Mouse (Mus musculus): Measurements from ENCODE around the gene Ufm1. TPM values are rescaled to one million over a fixed set of nuclear protein-coding genes. Genes with fewer than 3 reads are reported as not detected.

Gene Ufm1
- 10 to 100 TPM; 73.9 to 83.5 TPM for total RNA-seq (2021)
- long read RNA-seq, experiment 1, full-length matches to known transcripts, result 30 of 33 reads
- long read RNA-seq, experiment 1, partial matches to known transcripts, result 0 of 33 reads
- long read RNA-seq, experiment 1, other reads (novel, unspliced or antisense), result 3 of 33 reads
- long read RNA-seq, experiment 2, full-length matches to known transcripts, result 17 of 21 reads
- long read RNA-seq, experiment 2, partial matches to known transcripts, result 0 of 21 reads
- long read RNA-seq, experiment 2, other reads (novel, unspliced or antisense), result 4 of 21 reads

DNA sequence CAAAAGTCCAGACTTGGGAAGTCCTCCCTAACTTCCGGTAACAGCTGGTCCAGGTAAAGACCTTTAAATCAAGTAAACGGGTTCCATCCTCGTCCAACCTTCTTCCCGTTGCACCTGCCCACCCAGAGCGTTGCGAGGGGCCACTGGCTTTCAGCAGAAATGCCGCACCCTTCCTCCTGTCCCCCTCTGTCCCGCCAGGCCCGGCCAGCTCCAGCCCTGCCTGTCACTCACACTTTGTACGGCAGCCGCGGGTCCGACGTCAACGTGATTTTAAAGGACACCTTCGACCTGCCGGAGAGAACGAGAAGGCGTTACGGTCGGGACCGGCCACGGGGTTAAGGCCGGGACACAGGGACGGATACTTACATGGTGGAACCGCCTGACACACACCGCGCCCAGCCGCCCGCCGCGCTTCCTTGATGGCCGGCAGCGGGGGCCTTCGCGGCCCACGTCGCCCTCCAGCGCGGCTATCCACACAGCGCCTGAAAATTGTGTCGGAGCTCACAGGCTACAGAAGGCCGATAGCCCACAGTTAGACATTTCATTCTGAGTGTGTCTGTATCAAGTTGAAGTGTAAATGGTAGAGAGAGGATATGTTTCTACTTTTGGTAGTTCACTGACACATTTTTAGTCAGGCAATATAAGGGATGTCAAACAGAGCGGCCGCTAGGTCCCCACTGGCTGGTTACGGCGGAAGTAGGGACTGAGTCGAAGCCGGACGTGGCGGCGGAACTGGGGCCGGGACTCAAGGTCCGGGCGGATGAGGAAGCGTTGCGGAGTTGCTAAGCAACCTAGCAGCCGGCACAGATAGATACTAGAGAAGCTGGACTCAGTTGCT, at the start of gene Ufm1:
TSS of gene Ufm1 (minus strand) at position 448 of the 838 bp plus-strand sequence.
- DNase-seq (ENCODE audit: low spot score in 2 of 2), result peak; percentile 92 to 94

GRCm38 (mm10) chr3:53890619-53891540, 27.2 kb upstream of the Ufm1 start:
- DNase-seq (ENCODE audit: low spot score in 2 of 2), result peak; percentile 53 to 72

DNA sequence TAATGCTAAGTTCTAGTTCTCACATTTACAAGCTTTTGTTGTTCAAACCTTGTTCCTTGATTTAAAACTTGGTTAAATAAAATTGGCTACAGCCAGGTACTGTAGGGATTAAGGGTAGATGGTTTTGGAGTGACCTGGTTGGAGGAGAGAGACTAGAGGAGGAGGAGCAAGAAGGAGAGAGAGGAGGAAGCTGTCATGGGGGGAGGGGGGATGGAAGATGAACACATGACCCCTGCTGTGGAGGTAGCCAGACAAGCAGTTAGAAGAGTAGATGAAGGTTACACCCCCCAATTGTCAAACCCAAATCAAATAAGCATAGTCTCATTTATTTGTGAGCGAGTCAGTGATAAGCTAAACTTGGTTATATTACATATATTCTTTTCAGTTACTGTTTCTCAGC, 8.0 kb upstream of the Ufm1 start:
- DNase-seq (ENCODE audit: low spot score in 2 of 2), result no peak

- DNase-seq (ENCODE audit: low spot score in 2 of 2), result no peak
Observed at GRCm38 (mm10) chr3:53870482-53870881, 6.9 kb upstream of the Ufm1 start.

DNA sequence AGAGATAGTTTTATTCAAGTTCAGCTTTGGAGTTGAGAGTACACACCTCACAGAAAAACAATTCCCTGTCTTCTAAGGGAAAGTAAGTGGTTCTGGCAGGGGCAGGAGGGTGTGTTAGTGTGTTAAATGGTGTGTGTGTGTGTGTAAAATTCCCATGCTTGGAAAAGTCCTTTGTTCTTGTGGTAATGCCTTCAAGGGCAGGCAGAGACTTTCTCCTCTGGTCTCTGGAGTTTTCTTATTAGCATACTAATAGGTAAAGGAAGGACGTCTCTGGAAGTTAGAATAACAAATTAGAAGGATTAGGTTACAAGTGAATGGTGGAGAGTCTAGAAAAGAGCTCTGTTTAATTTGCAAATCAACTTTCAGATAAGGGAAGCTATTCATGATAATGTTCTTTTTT, 5.6 kb upstream of the Ufm1 start:
- DNase-seq (ENCODE audit: low spot score in 2 of 2), result no peak

DNA sequence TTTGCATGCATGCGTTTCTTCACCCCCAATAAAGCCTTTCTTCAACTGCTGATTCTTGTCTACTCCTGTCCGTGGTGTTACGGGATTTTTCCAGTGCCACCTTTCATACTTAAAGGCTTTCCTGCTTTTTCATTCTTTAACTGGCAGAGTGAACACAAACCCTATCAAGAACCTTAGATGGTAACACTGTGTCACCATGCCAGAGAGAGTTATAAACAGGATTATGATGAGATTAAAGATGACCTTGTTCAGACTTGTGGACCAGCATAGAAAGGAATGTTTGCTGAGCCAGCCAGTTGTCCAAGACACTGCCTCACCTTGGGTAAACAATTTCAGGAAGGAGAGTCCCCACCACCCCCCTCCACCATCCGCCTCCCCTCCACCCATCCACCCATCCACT, 4.6 kb upstream of the Ufm1 start:
- no peak for DNase-seq (ENCODE audit: low spot score in 2 of 2)

DNA sequence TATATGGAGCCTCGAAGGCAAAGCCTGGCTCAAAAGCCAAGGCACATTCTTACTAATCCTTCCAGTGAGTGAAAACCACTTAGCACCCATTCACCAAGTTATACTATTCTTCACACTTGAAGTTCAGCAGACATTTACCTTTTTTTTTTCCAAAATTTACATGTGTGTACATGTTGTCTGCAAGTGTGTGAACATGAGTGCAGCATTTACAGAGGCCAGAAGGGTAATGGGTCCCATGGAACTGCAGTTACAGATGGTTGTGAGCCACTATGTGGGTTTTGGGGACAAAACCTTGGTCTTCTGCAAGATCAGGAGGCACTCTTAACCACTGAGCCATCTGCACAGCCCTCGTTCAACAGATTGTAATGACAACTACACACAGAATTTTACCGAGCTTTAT, 8.8 kb downstream of the Ufm1 start:
- no peak for DNase-seq (ENCODE audit: low spot score in 2 of 2)

GRCm38 (mm10) chr3:53854261-53854660, 9.4 kb downstream of the Ufm1 start:
- no peak for DNase-seq (ENCODE audit: low spot score in 2 of 2)

GRCm38 (mm10) chr3:53848262-53848661, 15.4 kb downstream of the Ufm1 start:
- DNase-seq (ENCODE audit: low spot score in 2 of 2), result no peak

GRCm38 (mm10) chr3:53847726-53848125, 15.9 kb downstream of the Ufm1 start:
- DNase-seq (ENCODE audit: low spot score in 2 of 2), result no peak

- DNase-seq (ENCODE audit: low spot score in 2 of 2), result no peak
Observed at GRCm38 (mm10) chr3:53846206-53846928, 17.3 kb downstream of the Ufm1 start.

DNA sequence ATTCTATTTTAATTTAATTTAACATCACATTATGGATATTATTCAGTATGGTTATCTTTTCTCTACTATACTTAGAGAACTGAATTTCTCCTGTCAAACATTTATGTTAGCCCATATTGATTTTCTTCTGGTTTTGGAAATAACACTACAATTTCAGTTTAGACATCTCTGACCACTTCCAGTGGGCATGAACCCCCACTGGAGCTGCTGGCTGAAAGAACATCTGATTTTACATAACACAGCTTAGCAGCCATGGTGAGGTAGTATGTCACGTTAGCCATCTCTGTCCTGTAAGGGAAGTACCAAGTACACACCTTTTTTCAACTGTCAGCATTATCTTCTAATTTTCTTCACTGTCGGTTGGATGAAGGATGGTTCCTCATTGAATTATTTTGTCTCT, 18.8 kb downstream of the Ufm1 start, which contains the start of gene Gm10985:
TSS of gene Gm10985 (plus strand) at position 301 of the 400 bp plus-strand sequence.
- DNase-seq (ENCODE audit: low spot score in 2 of 2), result no peak

- DNase-seq (ENCODE audit: low spot score in 2 of 2), result no peak
Observed at GRCm38 (mm10) chr3:53834238-53834637, 29.4 kb downstream of the Ufm1 start.

GRCm38 (mm10) chr3:53813421-53813977, 50.1 kb downstream of the Ufm1 start:
- no peak for DNase-seq (ENCODE audit: low spot score in 2 of 2)

Other genes starting within 250 kb of the Ufm1 start
- gene Frem2, start 206.5 kb downstream of the Ufm1 start, total RNA-seq (2021), result 1 to 10 TPM; 2.1 TPM
- gene Gm10985, start 18.7 kb downstream of the Ufm1 start, total RNA-seq (2021), result not detected